Mouse (Mus musculus) kidney, adult 2 months (tissue): ENCODE results near the gene Mapre3.

ENCODE experiments used
- CTCF ChIP-seq: fragments of 200-500 bp; conservative IDR thresholded peaks from 2 replicates; pipeline ENCODE4 v1.5.1; 2011; ENCODE audit warnings: low read depth, mild to moderate bottlenecking, control low read depth, low read length, moderate library complexity, mixed read lengths; ENCODE audit not compliant: insufficient read depth, insufficient read length
- POLR2A ChIP-seq: fragments of 200-500 bp; IDR thresholded peaks from one replicate; pipeline ENCODE4 v1.6.1; 2011; ENCODE audit warnings: low read depth, low read length, control low read depth

- no peak for TF ChIP-seq CTCF
- TF ChIP-seq POLR2A = no peak
Measured at GRCm38 (mm10) chr5:30868981-30869380, 54.5 kb downstream of the Mapre3 start.
